Mouse (Mus musculus): ENCODE measurements around the gene Csrnp1. TPM values are rescaled to one million over a fixed set of nuclear protein-coding genes. Genes with fewer than 3 reads are reported as not detected.
A peak's percentile ranks its signal among the peaks of the same experiment; 100 is the strongest.

Gene Csrnp1
- polyA plus RNA-seq, 1 experiment from 2014 or later = 3.3 TPM

DNA sequence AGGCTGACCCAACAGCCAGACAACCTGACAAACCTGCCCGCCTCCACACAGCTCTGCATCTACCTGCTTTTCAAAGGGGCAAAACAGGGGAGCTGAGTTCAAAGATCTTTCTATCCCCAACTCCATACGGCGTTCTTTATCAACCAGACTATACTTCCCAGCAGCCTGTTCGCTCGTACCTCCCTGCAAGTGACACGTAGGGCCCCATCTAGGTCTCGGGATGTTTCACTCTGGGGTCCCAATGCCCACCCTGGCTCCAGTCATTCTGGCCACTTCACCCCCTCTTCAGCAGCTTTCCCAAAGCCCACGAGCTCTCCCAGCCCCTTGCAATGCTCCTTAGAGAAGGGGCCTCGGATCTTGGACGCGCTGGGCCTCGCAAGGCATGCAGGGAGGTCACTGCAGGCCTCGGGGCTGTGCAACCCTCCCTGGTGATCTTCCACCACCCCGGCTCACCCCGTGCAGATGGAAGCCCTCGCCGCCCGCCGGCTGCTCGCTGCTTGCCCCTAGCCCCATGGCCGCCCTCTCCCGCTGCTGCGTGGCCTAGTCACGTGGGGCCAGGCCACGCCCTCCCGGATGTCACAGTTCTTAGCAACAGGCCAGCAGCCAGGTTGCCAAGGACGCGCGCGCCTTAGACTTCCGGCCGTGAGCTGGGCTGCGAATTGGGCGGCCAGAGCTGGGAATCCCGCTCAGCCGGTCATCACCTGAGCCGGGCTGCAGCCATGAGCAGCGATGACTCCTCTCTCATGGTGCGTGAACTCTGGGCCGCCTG, 47.3 kb downstream of the Csrnp1 start, which contains the start of the genes Gorasp1 and Ttc21a:
Gene Gorasp1, minus strand, starts transcription at position 561 of the 769 bp plus-strand sequence.
Gene Ttc21a, plus strand, starts transcription at position 602 of the 769 bp plus-strand sequence.
- Histone ChIP-seq H3K4me3 (peak within 1 kb of the TSS; percentile 74), H3K4me1 (peaks cover 23% of the 10 kb centered on the region), H3K27me3 (no peaks in the 10 kb centered on the region), H3K36me3 (peaks cover 10% of the 10 kb centered on the region), H3K9me3 (no peaks in the 10 kb centered on the region), H3K27ac (peak within 1 kb of the TSS; percentile 74), H3K4me2 (peak within 1 kb of the TSS; percentile 84), H3K9ac (peak within 1 kb of the TSS; percentile 93)
- 3% methylated on average over 40 of the region's 40 CpGs for WGBS
- ATAC-seq (ENCODE audit: insufficient number of reproducible peaks, insufficient read depth, low FRiP score, low TSS enrichment, low read depth) = peak; percentile 89

GRCm38 (mm10) chr9:119933675-119934074, 50.8 kb downstream of the Csrnp1 start:
- ATAC-seq (ENCODE audit: insufficient number of reproducible peaks, insufficient read depth, low FRiP score, low TSS enrichment, low read depth) = no peak
- WGBS = 92% methylated on average over 6 of the region's 6 CpGs

DNA sequence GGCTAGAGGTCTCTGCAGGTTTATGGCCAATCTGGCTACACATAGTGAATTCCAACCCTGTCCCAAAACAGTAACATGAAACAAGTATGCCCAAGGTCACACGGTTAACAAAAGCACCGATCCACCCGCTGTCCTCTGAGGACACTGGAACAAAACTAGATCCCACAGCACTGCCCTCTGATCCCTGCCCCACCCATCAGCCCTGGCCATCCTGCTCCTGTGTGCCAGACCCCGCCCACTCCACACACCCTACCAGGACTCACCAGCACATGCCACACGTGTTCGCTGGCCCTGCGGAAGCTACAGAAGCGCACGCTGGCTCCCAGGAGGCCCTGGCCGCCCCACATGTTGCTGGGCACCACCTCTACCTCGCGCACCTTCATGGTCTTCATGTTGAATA, 52.1 kb downstream of the Csrnp1 start:
- no peak overlapping the region for H3K4me2 ChIP-seq
- no peaks in the 10 kb centered on the region for H3K27me3 ChIP-seq
- H3K9ac ChIP-seq = no peak overlapping the region; the same call in 1 of the 2 replicates
- no peak for ATAC-seq (ENCODE audit: insufficient number of reproducible peaks, insufficient read depth, low FRiP score, low TSS enrichment, low read depth)
- H3K4me3 ChIP-seq = no peak overlapping the region
- H3K4me1 ChIP-seq = peaks cover 6% of the 10 kb centered on the region
- 90% methylated on average over 12 of the region's 12 CpGs for WGBS
- no peaks in the 10 kb centered on the region for H3K9me3 ChIP-seq
- no peak overlapping the region for H3K27ac ChIP-seq
- H3K36me3 ChIP-seq = peaks cover 58% of the 10 kb centered on the region

More at GRCm38 (mm10) chr9:119933675-119934074, 50.8 kb downstream of the Csrnp1 start:
- Histone ChIP-seq H3K27ac (no peak overlapping the region), H3K9ac (no peak overlapping the region), H3K4me1 (peaks cover 12% of the 10 kb centered on the region), H3K27me3 (no peaks in the 10 kb centered on the region), H3K9me3 (no peaks in the 10 kb centered on the region), H3K36me3 (peaks cover 45% of the 10 kb centered on the region), H3K4me2 (no peak overlapping the region), H3K4me3 (no peak overlapping the region)

- no peak overlapping the region for H3K4me3 ChIP-seq
- 82% methylated on average over 5 of the region's 5 CpGs for WGBS
- H3K27me3 ChIP-seq = no peaks in the 10 kb centered on the region
- ATAC-seq (ENCODE audit: insufficient number of reproducible peaks, insufficient read depth, low FRiP score, low TSS enrichment, low read depth) = no peak
- peaks cover 94% of the 10 kb centered on the region for H3K36me3 ChIP-seq
- no peak overlapping the region for H3K9ac ChIP-seq
- H3K4me1 ChIP-seq = no peaks in the 10 kb centered on the region
- H3K9me3 ChIP-seq = no peaks in the 10 kb centered on the region
- H3K27ac ChIP-seq = no peak overlapping the region
- H3K4me2 ChIP-seq = no peak overlapping the region
Observed at GRCm38 (mm10) chr9:119926497-119926896, 58.0 kb downstream of the Csrnp1 start.

- H3K9me3 ChIP-seq = no peaks in the 10 kb centered on the region
- H3K4me1 ChIP-seq = no peaks in the 10 kb centered on the region
- H3K9ac ChIP-seq = no peak overlapping the region
- peaks cover 94% of the 10 kb centered on the region for H3K36me3 ChIP-seq
- ATAC-seq (ENCODE audit: insufficient number of reproducible peaks, insufficient read depth, low FRiP score, low TSS enrichment, low read depth) = no peak
- no peaks in the 10 kb centered on the region for H3K27me3 ChIP-seq
- no peak overlapping the region for H3K4me2 ChIP-seq
- 79% methylated on average over 8 of the region's 8 CpGs for WGBS
- no peak overlapping the region for H3K27ac ChIP-seq
- H3K4me3 ChIP-seq = no peak overlapping the region
Observed at GRCm38 (mm10) chr9:119925729-119926128, 58.7 kb downstream of the Csrnp1 start.

DNA sequence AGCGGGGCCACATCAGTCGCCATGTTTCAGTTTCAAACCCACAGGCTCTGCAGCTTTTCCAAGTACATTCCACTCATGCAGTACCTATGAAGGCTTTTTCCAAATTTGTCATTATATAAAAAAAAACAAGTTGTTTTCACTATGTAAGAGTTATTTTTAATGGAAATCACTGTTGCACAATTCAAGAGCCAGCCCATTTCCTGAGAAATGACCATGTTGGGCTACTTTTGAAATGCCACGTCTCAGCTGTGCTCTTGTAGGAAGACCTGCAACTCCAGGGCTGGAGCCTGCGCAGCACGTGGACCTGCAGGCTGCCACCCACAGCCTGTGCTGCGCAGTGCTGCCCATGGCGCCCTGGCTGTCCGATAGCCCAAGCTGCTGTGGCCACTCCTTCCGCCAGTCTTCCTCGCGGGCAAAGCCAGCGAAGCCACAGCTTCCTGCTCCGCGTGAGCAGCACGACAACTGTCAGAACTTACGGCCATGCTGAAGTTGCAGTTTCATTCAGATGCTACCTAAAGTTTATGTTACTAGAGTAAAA, 59.3 kb downstream of the Csrnp1 start:
- WGBS = 91% methylated on average over 16 of the region's 16 CpGs
- no peaks in the 10 kb centered on the region for H3K9me3 ChIP-seq
- H3K9ac ChIP-seq = no peak overlapping the region
- no peaks in the 10 kb centered on the region for H3K4me1 ChIP-seq
- no peak overlapping the region for H3K4me2 ChIP-seq
- no peak overlapping the region for H3K4me3 ChIP-seq
- no peak overlapping the region for H3K27ac ChIP-seq
- H3K27me3 ChIP-seq = no peaks in the 10 kb centered on the region
- H3K36me3 ChIP-seq = peaks cover 94% of the 10 kb centered on the region
- ATAC-seq (ENCODE audit: insufficient number of reproducible peaks, insufficient read depth, low FRiP score, low TSS enrichment, low read depth) = no peak

- Histone ChIP-seq H3K27me3 (no peaks in the 10 kb centered on the region), H3K4me3 (no peak overlapping the region), H3K36me3 (peaks cover 94% of the 10 kb centered on the region), H3K9me3 (no peaks in the 10 kb centered on the region), H3K4me1 (no peaks in the 10 kb centered on the region), H3K4me2 (no peak overlapping the region), H3K27ac (no peak overlapping the region), H3K9ac (no peak overlapping the region)
- ATAC-seq (ENCODE audit: insufficient number of reproducible peaks, insufficient read depth, low FRiP score, low TSS enrichment, low read depth) = no peak
- WGBS = 92% methylated on average over 4 of the region's 4 CpGs
Observed at GRCm38 (mm10) chr9:119923462-119923861, 61.0 kb downstream of the Csrnp1 start.

Other genes starting within 250 kb of the Csrnp1 start
- gene Scn11a, start 159.2 kb downstream of the Csrnp1 start, polyA plus RNA-seq (2015; fragmentation: Nextera tagmentation; extraction: Ambion mirVana) = not detected in 2 replicates
- 53.3 and 58.1 TPM in 2 replicates for gene Wdr48, start 89.8 kb downstream of the Csrnp1 start, polyA plus RNA-seq (2015; fragmentation: Nextera tagmentation; extraction: Ambion mirVana)
- 28.0 and 31.9 TPM in 2 replicates for gene Gorasp1, start 47.1 kb downstream of the Csrnp1 start, polyA plus RNA-seq (2015; fragmentation: Nextera tagmentation; extraction: Ambion mirVana)
- 0.28 and 0.54 TPM in 2 replicates for gene Ttc21a, start 47.1 kb downstream of the Csrnp1 start, polyA plus RNA-seq (2015; fragmentation: Nextera tagmentation; extraction: Ambion mirVana)
- 0.14 and 0.22 TPM in 2 replicates for gene Xirp1, start 38.9 kb upstream of the Csrnp1 start, polyA plus RNA-seq (2015; fragmentation: Nextera tagmentation; extraction: Ambion mirVana)
- gene Cx3cr1, start 85.2 kb upstream of the Csrnp1 start, polyA plus RNA-seq (2015; fragmentation: Nextera tagmentation; extraction: Ambion mirVana) = 8.9 and 9.6 TPM in 2 replicates
- 0.52 and 0.98 TPM in 2 replicates for gene Ccr8, start 107.5 kb upstream of the Csrnp1 start, polyA plus RNA-seq (2015; fragmentation: Nextera tagmentation; extraction: Ambion mirVana)
- 33.5 and 35.6 TPM in 2 replicates for gene Slc25a38, start 125.7 kb upstream of the Csrnp1 start, polyA plus RNA-seq (2015; fragmentation: Nextera tagmentation; extraction: Ambion mirVana)
- gene Rpsa, start 143.0 kb upstream of the Csrnp1 start, polyA plus RNA-seq (2015; fragmentation: Nextera tagmentation; extraction: Ambion mirVana) = 1,482 and 1,560 TPM in 2 replicates
- not detected in 2 replicates for gene Mobp, start 165.0 kb upstream of the Csrnp1 start, polyA plus RNA-seq (2015; fragmentation: Nextera tagmentation; extraction: Ambion mirVana)